Mouse (Mus musculus): ENCODE results near the gene Cc2d2a. TPM values are rescaled to one million over a fixed set of nuclear protein-coding genes. Genes with fewer than 3 reads are reported as not detected.

The Cc2d2a gene
- polyA plus RNA-seq, 1 experiment from 2014 or later: 2.8 TPM

GRCm38 (mm10) chr5:43673083-43673482 lies 10.9 kb downstream of the Cc2d2a start:
- TF ChIP-seq CTCF (IDR thresholded peaks at IDR 0.05; ENCODE audit: low read depth): no peak
- Histone ChIP-seq H3K4me3 (ENCODE audit: low read depth, low read length) (peak overlapping the region; percentile 54; the same call in 1 of the 2 replicates), H3K27me3 (replicated peaks; ENCODE audit: control insufficient read depth, insufficient read depth, low read length) (no peaks in the 10 kb centered on the region), H3K36me3 (ENCODE audit: control insufficient read depth, insufficient read depth) (no peaks in the 10 kb centered on the region; the same call in 1 of the 2 replicates), H3K27ac (ENCODE audit: low read depth, low read length) (no peak overlapping the region), H3K4me1 (replicated peaks; ENCODE audit: control insufficient read depth, insufficient read depth, low read length) (no peaks in the 10 kb centered on the region; the same call in 1 of the 2 replicates), H3K4me2 (replicated peaks; ENCODE audit: low read depth) (peak overlapping the region; percentile 75), H3K9ac (ENCODE audit: low read depth, low read length) (peak overlapping the region; percentile 64), H3K9me3 (ENCODE audit: control insufficient read depth) (no peaks in the 10 kb centered on the region)
- no peak for ATAC-seq
- WGBS: 85% methylated on average over 2 of the region's 2 CpGs

GRCm38 (mm10) chr5:43685466-43685865 lies 23.3 kb downstream of the Cc2d2a start:
- WGBS: 89% methylated on average over 5 of the region's 5 CpGs
- H3K36me3 ChIP-seq (ENCODE audit: control insufficient read depth, insufficient read depth): peaks cover 53% of the 10 kb centered on the region
- no peaks in the 10 kb centered on the region for H3K27me3 ChIP-seq (replicated peaks; ENCODE audit: control insufficient read depth, insufficient read depth, low read length)
- no peak overlapping the region for H3K4me3 ChIP-seq (ENCODE audit: low read depth, low read length)
- no peak overlapping the region for H3K27ac ChIP-seq (ENCODE audit: low read depth, low read length)
- H3K4me1 ChIP-seq (replicated peaks; ENCODE audit: control insufficient read depth, insufficient read depth, low read length): no peaks in the 10 kb centered on the region
- ATAC-seq: no peak
- TF ChIP-seq CTCF (IDR thresholded peaks at IDR 0.05; ENCODE audit: low read depth): no peak
- H3K9me3 ChIP-seq (ENCODE audit: control insufficient read depth): no peaks in the 10 kb centered on the region
- H3K9ac ChIP-seq (ENCODE audit: low read depth, low read length): no peak overlapping the region
- H3K4me2 ChIP-seq (replicated peaks; ENCODE audit: low read depth): no peak overlapping the region

- H3K27me3 ChIP-seq (replicated peaks; ENCODE audit: control insufficient read depth, insufficient read depth, low read length): no peaks in the 10 kb centered on the region
- H3K4me2 ChIP-seq (replicated peaks; ENCODE audit: low read depth): no peak overlapping the region
- no peak overlapping the region for H3K4me3 ChIP-seq (ENCODE audit: low read depth, low read length)
- no peak overlapping the region for H3K9ac ChIP-seq (ENCODE audit: low read depth, low read length)
- ATAC-seq: no peak
- 70% methylated on average over 4 of the region's 4 CpGs for WGBS
- no peak overlapping the region for H3K27ac ChIP-seq (ENCODE audit: low read depth, low read length)
- H3K36me3 ChIP-seq (ENCODE audit: control insufficient read depth, insufficient read depth): peaks cover 38% of the 10 kb centered on the region
- TF ChIP-seq CTCF (IDR thresholded peaks at IDR 0.05; ENCODE audit: low read depth): no peak
- no peaks in the 10 kb centered on the region for H3K4me1 ChIP-seq (replicated peaks; ENCODE audit: control insufficient read depth, insufficient read depth, low read length)
- no peaks in the 10 kb centered on the region for H3K9me3 ChIP-seq (ENCODE audit: control insufficient read depth)
Observed at GRCm38 (mm10) chr5:43692489-43692888, 30.3 kb downstream of the Cc2d2a start.

- Histone ChIP-seq H3K4me2 (replicated peaks; ENCODE audit: low read depth) (no peak overlapping the region), H3K4me3 (ENCODE audit: low read depth, low read length) (no peak overlapping the region), H3K4me1 (replicated peaks; ENCODE audit: control insufficient read depth, insufficient read depth, low read length) (no peaks in the 10 kb centered on the region), H3K27ac (ENCODE audit: low read depth, low read length) (no peak overlapping the region), H3K36me3 (ENCODE audit: control insufficient read depth, insufficient read depth) (peaks cover 49% of the 10 kb centered on the region), H3K9ac (ENCODE audit: low read depth, low read length) (no peak overlapping the region), H3K27me3 (replicated peaks; ENCODE audit: control insufficient read depth, insufficient read depth, low read length) (no peaks in the 10 kb centered on the region), H3K9me3 (ENCODE audit: control insufficient read depth) (no peaks in the 10 kb centered on the region)
- no peak for ATAC-seq
- no peak for TF ChIP-seq CTCF (IDR thresholded peaks at IDR 0.05; ENCODE audit: low read depth)
- 88% methylated on average over 3 of the region's 3 CpGs for WGBS
Observed at GRCm38 (mm10) chr5:43697133-43697532, 35.0 kb downstream of the Cc2d2a start.

GRCm38 (mm10) chr5:43699240-43699639 lies 37.1 kb downstream of the Cc2d2a start:
- no peaks in the 10 kb centered on the region for H3K9me3 ChIP-seq (ENCODE audit: control insufficient read depth)
- H3K4me2 ChIP-seq (replicated peaks; ENCODE audit: low read depth): no peak overlapping the region
- H3K36me3 ChIP-seq (ENCODE audit: control insufficient read depth, insufficient read depth): peaks cover 61% of the 10 kb centered on the region
- no peak overlapping the region for H3K27ac ChIP-seq (ENCODE audit: low read depth, low read length)
- no peak overlapping the region for H3K4me3 ChIP-seq (ENCODE audit: low read depth, low read length)
- H3K4me1 ChIP-seq (replicated peaks; ENCODE audit: control insufficient read depth, insufficient read depth, low read length): no peaks in the 10 kb centered on the region
- ATAC-seq: no peak
- no peak overlapping the region for H3K9ac ChIP-seq (ENCODE audit: low read depth, low read length)
- no peaks in the 10 kb centered on the region for H3K27me3 ChIP-seq (replicated peaks; ENCODE audit: control insufficient read depth, insufficient read depth, low read length)
- TF ChIP-seq CTCF (IDR thresholded peaks at IDR 0.05; ENCODE audit: low read depth): no peak

- no peak for ATAC-seq
- peaks cover 56% of the 10 kb centered on the region for H3K36me3 ChIP-seq (ENCODE audit: control insufficient read depth, insufficient read depth)
- no peaks in the 10 kb centered on the region for H3K27me3 ChIP-seq (replicated peaks; ENCODE audit: control insufficient read depth, insufficient read depth, low read length)
- no peak overlapping the region for H3K9ac ChIP-seq (ENCODE audit: low read depth, low read length)
- H3K4me1 ChIP-seq (replicated peaks; ENCODE audit: control insufficient read depth, insufficient read depth, low read length): no peaks in the 10 kb centered on the region
- TF ChIP-seq CTCF (IDR thresholded peaks at IDR 0.05; ENCODE audit: low read depth): no peak
- no peak overlapping the region for H3K4me3 ChIP-seq (ENCODE audit: low read depth, low read length)
- WGBS: 73% methylated on average over 5 of the region's 5 CpGs
- H3K27ac ChIP-seq (ENCODE audit: low read depth, low read length): no peak overlapping the region
- H3K4me2 ChIP-seq (replicated peaks; ENCODE audit: low read depth): no peak overlapping the region
- no peaks in the 10 kb centered on the region for H3K9me3 ChIP-seq (ENCODE audit: control insufficient read depth)
Observed at GRCm38 (mm10) chr5:43721538-43722451, 59.6 kb downstream of the Cc2d2a start.
